Mouse (Mus musculus) MN1 (cell line): ENCODE results near the gene Gm5728.
"Not testable (repeated sequence)": the region's sequence is repeated elsewhere in the genome, so short reads cannot be mapped to it uniquely, and the experiment has no call there.

ENCODE experiments used
- DNase-seq: peaks from one replicate; pipeline ENCODE4 v3.0.0-alpha.2; 2016; ENCODE audit warnings: low spot score

Gene Gm5728

DNA sequence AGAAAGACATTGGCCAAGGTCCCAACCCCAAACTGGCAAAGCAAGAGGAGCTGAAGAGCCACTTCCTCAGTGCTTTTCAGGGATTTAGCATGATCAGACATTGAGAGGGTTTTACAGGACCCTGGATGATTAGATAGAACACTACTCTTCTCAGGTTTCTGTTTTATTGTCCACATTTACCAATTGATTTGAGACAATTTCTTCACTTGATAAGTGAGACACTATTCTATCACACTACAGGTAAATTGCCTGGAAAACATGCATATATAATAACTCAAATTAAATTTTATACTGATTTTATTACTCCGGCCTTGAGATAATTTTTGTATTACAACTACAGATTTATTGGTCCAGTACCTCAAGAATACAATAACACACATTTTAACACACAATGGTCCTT, at the start of gene Gm5728:
Gene Gm5728, minus strand, starts transcription at position 101 of the 400 bp plus-strand sequence.
- DNase-seq = not testable (repeated sequence)

DNA sequence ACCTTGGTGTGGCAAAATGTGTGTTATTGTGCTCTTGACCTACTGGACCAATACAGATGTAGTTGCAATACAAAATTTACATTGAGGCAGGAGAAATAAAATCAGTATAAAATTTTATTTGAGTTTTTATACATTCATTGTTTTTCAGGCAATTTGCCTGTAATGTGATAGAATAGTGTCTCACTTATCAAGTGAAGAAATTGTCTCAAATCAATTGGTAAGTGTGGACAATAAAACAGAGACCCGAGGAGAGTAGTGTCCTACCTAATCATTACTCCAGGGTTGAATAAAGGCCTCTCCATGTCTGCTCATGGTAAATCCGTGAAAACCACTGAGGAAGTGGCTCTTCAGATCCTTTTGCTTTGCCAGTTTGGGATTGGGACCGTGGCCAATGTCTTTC, 42.4 kb upstream of the Gm5728 start, which contains the start of gene Vmn1r100:
Gene Vmn1r100, plus strand, starts transcription at position 301 of the 400 bp plus-strand sequence.
- not testable (repeated sequence) for DNase-seq

DNA sequence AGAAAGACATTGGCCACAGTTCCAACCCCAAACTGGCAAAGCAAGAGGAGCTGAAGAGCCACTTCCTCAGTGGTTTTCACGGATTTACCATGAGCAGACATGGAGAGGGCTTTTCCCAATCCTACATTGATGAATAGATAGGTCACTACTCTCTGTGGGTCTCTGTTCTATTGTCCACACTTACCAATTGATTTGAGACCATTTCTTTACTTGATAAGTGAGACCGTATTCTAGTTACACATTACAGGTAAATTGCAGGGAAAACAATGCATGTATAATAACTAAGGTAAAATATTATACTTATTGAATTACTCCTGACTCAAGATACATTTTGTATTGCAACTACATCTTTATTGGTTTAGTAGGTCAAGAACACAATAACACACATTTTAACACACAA, 41.2 kb downstream of the Gm5728 start, which contains the start of gene Gm4133:
Gene Gm4133, minus strand, starts transcription at position 101 of the 400 bp plus-strand sequence.
- DNase-seq = not testable (repeated sequence)
